Mouse (Mus musculus) hindbrain, embryonic 11.5 days (tissue): ENCODE data around the gene Szt2. TPM values are rescaled to one million over a fixed set of nuclear protein-coding genes. Genes with fewer than 3 reads are reported as not detected.

Source experiments
- ATAC-seq: fragments of 200-750 bp; cut with Nextera tagmentation; 2 replicates; pipeline ENCODE4 v1.8.0; 2017; ENCODE audit warnings: mild to moderate bottlenecking, moderate TSS enrichment, moderate library complexity; ENCODE audit not compliant: low FRiP score
- DNase-seq: peaks from one replicate; pipeline ENCODE4 v3.0.0-alpha.2; 2015; ENCODE audit warnings: low spot score
- H3K27ac ChIP-seq: fragments of 300-500 bp; sonication (generic); 2 replicates; pipeline ENCODE4 v1.5.1; 2014; ENCODE audit warnings: mild to moderate bottlenecking, low read depth, low read length
- H3K27me3 ChIP-seq: fragments of 300-500 bp; sonication (generic); 2 replicates; pipeline ENCODE4 v1.6.1; 2014; ENCODE audit warnings: mild to moderate bottlenecking, low read length, moderate library complexity, mixed read lengths; ENCODE audit not compliant: control insufficient read depth, insufficient read depth
- H3K36me3 ChIP-seq: fragments of 300-500 bp; sonication (generic); 2 replicates; pipeline ENCODE4 v1.6.1; 2014; ENCODE audit warnings: mild to moderate bottlenecking, low read length, moderate library complexity, mixed read lengths; ENCODE audit not compliant: control insufficient read depth, insufficient read depth
- H3K4me1 ChIP-seq: fragments of 300-500 bp; sonication (generic); replicated peaks from 2 replicates; pipeline ENCODE4 v1.6.1; 2014; ENCODE audit warnings: low read length, mixed read lengths; ENCODE audit not compliant: control insufficient read depth, insufficient read depth
- H3K4me2 ChIP-seq: fragments of 300-500 bp; sonication (generic); replicated peaks from 2 replicates; pipeline ENCODE4 v1.6.1; 2014; ENCODE audit warnings: mild to moderate bottlenecking, low read depth, low read length
- H3K4me3 ChIP-seq: fragments of 300-500 bp; sonication (generic); 2 replicates; pipeline ENCODE4 v1.5.1; 2014; ENCODE audit warnings: low read depth, low read length
- H3K9ac ChIP-seq: fragments of 300-500 bp; sonication (generic); 2 replicates; pipeline ENCODE4 v1.6.1; 2014; ENCODE audit warnings: low read depth, low read length
- H3K9me3 ChIP-seq: fragments of 300-500 bp; sonication (generic); 2 replicates; pipeline ENCODE4 v1.6.1; 2016; ENCODE audit warnings: low read length; ENCODE audit not compliant: control insufficient read depth
- WGBS: fragments of 180-500 bp; shearing (Covaris S2); extraction: QIAGEN DNeasy Blood & Tissue Kit; methylation state at CpG from one replicate; pipeline ENCODE4 v1.1.7; 2014; 5-methylcytosine and 5-hydroxymethylcytosine counted together
- polyA plus RNA-seq: library from polyadenylated mRNA; unstranded; fragments of >200 nt; fragmentation: Nextera tagmentation; extraction: Ambion mirVana; gene quantifications from 2 replicates; pipeline ENCODE4 v1.2.1, GENCODE M21; 2014

Szt2 gene
- polyA plus RNA-seq, 1 experiment from 2014 or later: 12.9 TPM

- no peak overlapping the region for H3K4me2 ChIP-seq
- WGBS: 89% methylated on average over 17 of the region's 17 CpGs
- no peak for DNase-seq
- H3K9me3 ChIP-seq: no peaks in the 10 kb centered on the region
- no peak overlapping the region for H3K9ac ChIP-seq
- no peaks in the 10 kb centered on the region for H3K27me3 ChIP-seq
- no peak for ATAC-seq
- H3K36me3 ChIP-seq: peaks cover 4% of the 10 kb centered on the region; the same call in 1 of the 2 replicates
- H3K4me1 ChIP-seq: peaks cover 4% of the 10 kb centered on the region
- no peak overlapping the region for H3K4me3 ChIP-seq
- H3K27ac ChIP-seq: no peak overlapping the region
These were observed 50.7 kb downstream of the Szt2 start for GRCm38 (mm10) chr4:118358159-118358895.

GRCm38 (mm10) chr4:118357504-118357903 is 51.6 kb downstream of the Szt2 start:
- Histone ChIP-seq H3K4me3 (no peak overlapping the region), H3K9me3 (no peaks in the 10 kb centered on the region), H3K4me1 (peaks cover 4% of the 10 kb centered on the region), H3K4me2 (no peak overlapping the region), H3K36me3 (peaks cover 2% of the 10 kb centered on the region; the same call in 1 of the 2 replicates), H3K27me3 (no peaks in the 10 kb centered on the region), H3K9ac (no peak overlapping the region), H3K27ac (no peak overlapping the region)
- WGBS: 84% methylated on average over 8 of the region's 8 CpGs
- ATAC-seq (no peak), DNase-seq (no peak)

GRCm38 (mm10) chr4:118356738-118357137 is 52.3 kb downstream of the Szt2 start:
- Histone ChIP-seq H3K27me3 (no peaks in the 10 kb centered on the region), H3K4me2 (no peak overlapping the region), H3K9ac (no peak overlapping the region), H3K4me3 (no peak overlapping the region), H3K36me3 (no peaks in the 10 kb centered on the region; the same call in 1 of the 2 replicates), H3K4me1 (peaks cover 4% of the 10 kb centered on the region), H3K9me3 (no peaks in the 10 kb centered on the region), H3K27ac (no peak overlapping the region)
- no peak for ATAC-seq
- DNase-seq: no peak
- 86% methylated on average over 6 of the region's 6 CpGs for WGBS

- 75% methylated on average over 3 of the region's 3 CpGs for WGBS
- ATAC-seq: no peak
- H3K36me3 ChIP-seq: no peaks in the 10 kb centered on the region
These were observed 54.8 kb downstream of the Szt2 start for GRCm38 (mm10) chr4:118354289-118354688.

GRCm38 (mm10) chr4:118353689-118354088 is 55.4 kb downstream of the Szt2 start:
- H3K27ac ChIP-seq: no peak overlapping the region
- 93% methylated on average over 6 of the region's 6 CpGs for WGBS
- no peaks in the 10 kb centered on the region for H3K27me3 ChIP-seq
- H3K4me3 ChIP-seq: no peak overlapping the region
- no peak for ATAC-seq
- H3K9me3 ChIP-seq: no peaks in the 10 kb centered on the region
- no peak for DNase-seq
- no peaks in the 10 kb centered on the region for H3K4me1 ChIP-seq
- no peaks in the 10 kb centered on the region for H3K36me3 ChIP-seq
- no peak overlapping the region for H3K9ac ChIP-seq
- no peak overlapping the region for H3K4me2 ChIP-seq

More at GRCm38 (mm10) chr4:118354289-118354688, 54.8 kb downstream of the Szt2 start:
- DNase-seq: no peak
- Histone ChIP-seq H3K27ac (no peak overlapping the region), H3K4me1 (no peaks in the 10 kb centered on the region), H3K9me3 (no peaks in the 10 kb centered on the region), H3K4me2 (no peak overlapping the region), H3K27me3 (no peaks in the 10 kb centered on the region), H3K9ac (no peak overlapping the region), H3K4me3 (no peak overlapping the region)

- Histone ChIP-seq H3K36me3 (no peaks in the 10 kb centered on the region), H3K27ac (no peak overlapping the region), H3K4me1 (no peaks in the 10 kb centered on the region), H3K9me3 (no peaks in the 10 kb centered on the region), H3K9ac (no peak overlapping the region), H3K27me3 (no peaks in the 10 kb centered on the region), H3K4me2 (no peak overlapping the region), H3K4me3 (no peak overlapping the region)
- ATAC-seq (no peak), DNase-seq (no peak)
- 83% methylated on average over 3 of the region's 3 CpGs for WGBS
These were observed 57.2 kb downstream of the Szt2 start for GRCm38 (mm10) chr4:118351828-118352227.

- H3K9ac ChIP-seq: no peak overlapping the region
- no peak for DNase-seq
- 81% methylated on average over 2 of the region's 2 CpGs for WGBS
These were observed 58.2 kb downstream of the Szt2 start for GRCm38 (mm10) chr4:118350864-118351263.

GRCm38 (mm10) chr4:118347529-118348309 is 61.4 kb downstream of the Szt2 start:
- Histone ChIP-seq H3K27ac (no peak overlapping the region), H3K4me1 (no peaks in the 10 kb centered on the region), H3K36me3 (no peaks in the 10 kb centered on the region), H3K4me3 (no peak overlapping the region), H3K9ac (no peak overlapping the region), H3K27me3 (no peaks in the 10 kb centered on the region), H3K4me2 (no peak overlapping the region), H3K9me3 (no peaks in the 10 kb centered on the region)
- DNase-seq: no peak
- WGBS: 70% methylated on average over 13 of the region's 13 CpGs
- ATAC-seq: no peak

More at GRCm38 (mm10) chr4:118350864-118351263, 58.2 kb downstream of the Szt2 start:
- Histone ChIP-seq H3K4me2 (no peak overlapping the region), H3K4me1 (no peaks in the 10 kb centered on the region), H3K4me3 (no peak overlapping the region), H3K36me3 (no peaks in the 10 kb centered on the region), H3K9me3 (no peaks in the 10 kb centered on the region), H3K27ac (no peak overlapping the region), H3K27me3 (no peaks in the 10 kb centered on the region)
- no peak for ATAC-seq
